Mouse (Mus musculus): ENCODE data around the gene Syne1.

GRCm38 (mm10) chr10:5110773-5111172 lies 440.5 kb downstream of the Syne1 start:
- no peak for TF ChIP-seq CTCF (IDR thresholded peaks at IDR 0.05; ENCODE audit: low read depth)
- no peak for TF ChIP-seq EP300 (optimal IDR thresholded peaks at IDR 0.05)
